Mouse (Mus musculus) brain, embryonic 14.5 days (tissue): ENCODE measurements around the gene Slc25a42.

Experiments
- CTCF ChIP-seq: fragments of 200-500 bp; IDR thresholded peaks from 2 replicates; pipeline ENCODE4 v1.5.1; 2012; ENCODE audit warnings: inconsistent platforms, mild to moderate bottlenecking, moderate library complexity, borderline replicate concordance; ENCODE audit not compliant: insufficient read depth, insufficient read length; ENCODE audit errors: extremely low read depth
- POLR2A ChIP-seq: fragments of 200-500 bp; IDR thresholded peaks from 2 replicates; pipeline ENCODE4 v1.6.1; 2012; ENCODE audit warnings: mild to moderate bottlenecking, inconsistent platforms, borderline replicate concordance; ENCODE audit not compliant: poor library complexity, insufficient read depth, insufficient read length, severe bottlenecking; ENCODE audit errors: extremely low read depth

DNA sequence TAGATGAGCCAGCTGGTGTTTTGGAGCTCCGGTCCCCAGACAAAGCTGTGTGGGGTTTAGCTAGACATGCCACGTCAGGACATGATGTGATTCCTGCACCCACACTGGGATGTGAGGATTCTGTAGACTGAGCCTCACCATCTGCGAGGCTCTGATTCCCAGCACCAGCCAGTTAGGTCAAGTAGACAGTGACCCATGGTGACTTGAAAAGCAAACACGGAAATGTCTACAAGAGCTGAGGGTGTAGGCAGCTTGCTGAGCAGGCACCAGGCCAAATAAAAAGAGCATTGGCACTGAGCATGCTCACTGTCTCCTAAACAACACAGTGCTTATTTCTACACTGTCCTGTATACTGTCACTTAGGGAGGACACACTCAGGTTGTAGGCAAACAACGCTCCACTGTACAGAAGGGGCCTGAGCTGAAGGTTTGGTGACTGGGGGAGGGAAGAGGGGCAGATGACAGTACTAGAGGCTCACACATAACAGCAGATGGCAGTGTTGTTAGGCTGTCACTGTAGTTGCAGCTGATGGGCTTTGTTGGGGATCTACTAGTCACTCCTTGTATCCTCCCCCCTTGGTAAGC lies 11.9 kb downstream of the Slc25a42 start:
- TF ChIP-seq POLR2A = no peak
- TF ChIP-seq CTCF = no peak; the same call in 1 of the 2 replicates
